Mouse (Mus musculus) myocyte (in vitro differentiated cells): Measurements from ENCODE around the gene C5ar1. TPM values are rescaled to one million over a fixed set of nuclear protein-coding genes. Genes with fewer than 3 reads are reported as not detected.

Source experiments
- H3K27me3 ChIP-seq: one replicate; pipeline ENCODE4 v1.6.1; 2011; ENCODE audit not compliant: control insufficient read depth, insufficient read depth, insufficient read length
- H3K36me3 ChIP-seq: one replicate; pipeline ENCODE4 v1.6.1; 2011; ENCODE audit not compliant: control insufficient read depth, insufficient read depth
- H3K4me2 ChIP-seq: one replicate; pipeline ENCODE4 v1.6.1; 2011; ENCODE audit warnings: low read depth, control low read depth
- H3K4me3 ChIP-seq: one replicate; pipeline ENCODE4 v1.5.1; 2011; ENCODE audit warnings: mild to moderate bottlenecking, control low read depth, moderate library complexity
- H3K79me2 ChIP-seq: one replicate; pipeline ENCODE4 v1.6.1; 2011; ENCODE audit not compliant: control insufficient read depth, insufficient read depth
- H3ac ChIP-seq: one replicate; pipeline ENCODE4 v1.6.1; 2011; ENCODE audit not compliant: control insufficient read depth, insufficient read length
- CEBPB ChIP-seq: IDR thresholded peaks from 2 replicates; pipeline ENCODE4 v1.6.1; 2011; ENCODE audit warnings: mild to moderate bottlenecking, moderate library complexity; ENCODE audit not compliant: poor library complexity, insufficient read depth, severe bottlenecking
- E2F4 ChIP-seq: IDR thresholded peaks from one replicate; pipeline ENCODE4 v1.6.1; 2011; ENCODE audit warnings: mild to moderate bottlenecking, control low read depth, moderate library complexity; ENCODE audit not compliant: insufficient read depth
- MAX ChIP-seq: IDR thresholded peaks from one replicate; pipeline ENCODE4 v1.6.1; 2011; ENCODE audit warnings: low read depth, mild to moderate bottlenecking, control low read depth
- MYOD1 ChIP-seq, 3 experiments: IDR thresholded peaks; one replicate each; pipeline ENCODE4 v1.6.1; 2011; ENCODE audit warnings: control low read depth in 2 of 3, low read depth in 2 of 3, mild to moderate bottlenecking in 2 of 3, moderate library complexity in 1 of 3; ENCODE audit not compliant: insufficient read length in 2 of 3, control insufficient read depth in 1 of 3
- MYOG ChIP-seq, 3 experiments: IDR thresholded peaks; one replicate each; pipeline ENCODE4 v1.6.1; 2011; ENCODE audit warnings: control low read depth in 2 of 3, low read depth in 2 of 3, mild to moderate bottlenecking in 2 of 3; ENCODE audit not compliant: insufficient read length in 2 of 3, control insufficient read depth in 1 of 3, insufficient read depth in 1 of 3
- POLR2A ChIP-seq: IDR thresholded peaks from one replicate; pipeline ENCODE4 v1.6.1; 2011; ENCODE audit warnings: low read depth, mild to moderate bottlenecking, control low read depth, moderate library complexity; ENCODE audit not compliant: insufficient read length
- POLR2AphosphoS2 ChIP-seq: IDR thresholded peaks from one replicate; pipeline ENCODE4 v1.6.1; 2011; ENCODE audit warnings: low read depth, control low read depth; ENCODE audit not compliant: insufficient read length
- REST ChIP-seq: IDR thresholded peaks from one replicate; pipeline ENCODE4 v1.6.1; 2011; ENCODE audit warnings: mild to moderate bottlenecking, control low read depth, moderate library complexity; ENCODE audit not compliant: insufficient read depth, insufficient read length
- SRF ChIP-seq: IDR thresholded peaks from one replicate; pipeline ENCODE4 v1.6.1; 2011; ENCODE audit warnings: low read depth; ENCODE audit not compliant: control insufficient read depth, insufficient read length
- TCF12 ChIP-seq: IDR thresholded peaks from one replicate; pipeline ENCODE4 v1.6.1; 2011; ENCODE audit warnings: mild to moderate bottlenecking, control low read depth; ENCODE audit not compliant: poor library complexity, insufficient read depth, severe bottlenecking
- TCF3 ChIP-seq: IDR thresholded peaks from one replicate; pipeline ENCODE4 v1.6.1; 2011; ENCODE audit warnings: low read depth, control low read depth; ENCODE audit not compliant: insufficient read length
- USF1 ChIP-seq: IDR thresholded peaks from one replicate; pipeline ENCODE4 v1.6.1; 2011; ENCODE audit warnings: low read depth, mild to moderate bottlenecking, control low read depth, moderate library complexity
- polyA plus RNA-seq: library from polyadenylated mRNA; unstranded; fragments of >200 nt; fragmentation: generic; extraction: Trizol; gene quantifications from one replicate; pipeline ENCODE4 v1.2.1, GENCODE M21; 2012; ENCODE audit warnings: missing spikeins

C5ar1 gene
- polyA plus RNA-seq, 1 experiment: not detected

- H3K79me2 ChIP-seq: no peaks in the 10 kb centered on the region
- H3K4me2 ChIP-seq: no peak overlapping the region
- no peak overlapping the region for H3ac ChIP-seq
- H3K4me3 ChIP-seq: no peak overlapping the region
- H3K36me3 ChIP-seq: no peaks in the 10 kb centered on the region
- no peaks in the 10 kb centered on the region for H3K27me3 ChIP-seq
- TF ChIP-seq SRF: no peak
- no peak for TF ChIP-seq MYOD1 (IDR thresholded peaks at IDR 0.05; ENCODE audit: control insufficient read depth in 1 of 3, insufficient read length in 2 of 3, low read depth in 2 of 3)
These were observed 17.6 kb downstream of the C5ar1 start for GRCm38 (mm10) chr7:16241787-16242186.

- no peaks in the 10 kb centered on the region for H3K36me3 ChIP-seq
- TF ChIP-seq TCF12: no peak
- no peak for TF ChIP-seq POLR2AphosphoS2
- no peak for TF ChIP-seq SRF
- TF ChIP-seq MYOG (IDR thresholded peaks at IDR 0.05; ENCODE audit: control insufficient read depth in 1 of 3, insufficient read depth in 1 of 3, insufficient read length in 2 of 3, low read depth in 2 of 3): no peak
- TF ChIP-seq MYOD1 (IDR thresholded peaks at IDR 0.05; ENCODE audit: control insufficient read depth in 1 of 3, insufficient read length in 2 of 3, low read depth in 2 of 3): no peak
- no peak for TF ChIP-seq POLR2A
- no peak for TF ChIP-seq USF1
- no peak for TF ChIP-seq TCF3
- TF ChIP-seq MAX: no peak
- TF ChIP-seq E2F4: no peak
- TF ChIP-seq CEBPB: no peak
- no peak for TF ChIP-seq REST
- H3K27me3 ChIP-seq: no peaks in the 10 kb centered on the region
- H3K79me2 ChIP-seq: no peaks in the 10 kb centered on the region
- no peak overlapping the region for H3K4me3 ChIP-seq
- no peak overlapping the region for H3K4me2 ChIP-seq
- H3ac ChIP-seq: no peak overlapping the region
These were observed 18.4 kb downstream of the C5ar1 start for GRCm38 (mm10) chr7:16240978-16241303.

GRCm38 (mm10) chr7:16240281-16240977, 18.9 kb downstream of the C5ar1 start:
- H3K4me3 ChIP-seq: no peak overlapping the region
- no peak overlapping the region for H3ac ChIP-seq
- TF ChIP-seq TCF12 (no peak), SRF (no peak), MAX (no peak), POLR2A (no peak)
- H3K4me2 ChIP-seq: no peak overlapping the region
- no peaks in the 10 kb centered on the region for H3K36me3 ChIP-seq
- no peaks in the 10 kb centered on the region for H3K27me3 ChIP-seq
- H3K79me2 ChIP-seq: no peaks in the 10 kb centered on the region

DNA sequence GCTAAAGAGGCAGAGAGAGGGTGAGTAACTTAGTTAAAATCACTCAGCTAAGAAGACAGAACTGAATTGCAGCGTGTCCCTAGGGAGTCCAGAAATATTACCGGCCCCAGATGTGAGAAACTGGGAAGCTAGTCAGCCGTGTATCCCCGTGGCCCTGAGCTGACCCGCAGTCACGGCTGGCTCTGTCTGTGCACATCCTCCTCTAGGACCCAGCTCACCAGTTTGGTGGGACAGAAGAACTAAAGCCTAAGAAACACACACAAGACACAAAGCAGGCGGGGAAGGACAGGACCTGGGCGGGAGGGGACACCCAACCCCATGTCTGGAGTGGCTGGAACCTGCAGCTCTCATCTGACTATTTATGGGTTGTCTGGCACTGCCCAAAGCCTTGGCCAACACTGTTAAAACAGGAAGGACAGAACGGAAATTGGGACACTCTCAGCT, 19.8 kb downstream of the C5ar1 start:
- Histone ChIP-seq H3K36me3 (no peaks in the 10 kb centered on the region), H3K4me2 (no peak overlapping the region), H3K79me2 (no peaks in the 10 kb centered on the region), H3ac (no peak overlapping the region), H3K27me3 (no peaks in the 10 kb centered on the region), H3K4me3 (no peak overlapping the region)
- TF ChIP-seq CEBPB (no peak), SRF (no peak), E2F4 (no peak), MYOG (IDR thresholded peaks at IDR 0.05; ENCODE audit: control insufficient read depth in 1 of 3, insufficient read depth in 1 of 3, insufficient read length in 2 of 3, low read depth in 2 of 3) (no peak), POLR2AphosphoS2 (no peak), MAX (no peak), MYOD1 (IDR thresholded peaks at IDR 0.05; ENCODE audit: control insufficient read depth in 1 of 3, insufficient read length in 2 of 3, low read depth in 2 of 3) (no peak), TCF12 (no peak), REST (no peak), USF1 (no peak), TCF3 (no peak), POLR2A (no peak)

- no peak overlapping the region for H3K4me2 ChIP-seq
- H3ac ChIP-seq: no peak overlapping the region
- peaks cover 5% of the 10 kb centered on the region for H3K27me3 ChIP-seq
These were observed 29.5 kb downstream of the C5ar1 start for GRCm38 (mm10) chr7:16229869-16230268.

More at GRCm38 (mm10) chr7:16229869-16230268, 29.5 kb downstream of the C5ar1 start:
- TF ChIP-seq TCF12 (no peak), MYOG (IDR thresholded peaks at IDR 0.05; ENCODE audit: control insufficient read depth in 1 of 3, insufficient read depth in 1 of 3, insufficient read length in 2 of 3, low read depth in 2 of 3) (no peak), E2F4 (no peak), USF1 (no peak), REST (no peak), MAX (no peak), MYOD1 (IDR thresholded peaks at IDR 0.05; ENCODE audit: control insufficient read depth in 1 of 3, insufficient read length in 2 of 3, low read depth in 2 of 3) (no peak), POLR2AphosphoS2 (no peak), SRF (no peak), POLR2A (no peak), CEBPB (no peak), TCF3 (no peak)
- no peaks in the 10 kb centered on the region for H3K36me3 ChIP-seq
- no peak overlapping the region for H3K4me3 ChIP-seq
- H3K79me2 ChIP-seq: no peaks in the 10 kb centered on the region
